Mouse (Mus musculus) hindbrain, postnatal 0 days (tissue): Measurements from ENCODE around the gene Aldh6a1. TPM values are rescaled to one million over a fixed set of nuclear protein-coding genes. Genes with fewer than 3 reads are reported as not detected.

Experiments used
- ATAC-seq: fragments of 200-750 bp; cut with Nextera tagmentation; 2 replicates; pipeline ENCODE4 v1.8.0; 2017; ENCODE audit warnings: mild to moderate bottlenecking, moderate TSS enrichment, moderate library complexity
- DNase-seq: peaks from one replicate; pipeline ENCODE4 v3.0.0-alpha.2; 2015; ENCODE audit warnings: low spot score
- H3K27ac ChIP-seq: fragments of 300-500 bp; sonication (generic); 2 replicates; pipeline ENCODE4 v1.5.1; 2014; ENCODE audit warnings: mild to moderate bottlenecking
- H3K27me3 ChIP-seq: fragments of 300-500 bp; sonication (generic); 2 replicates; pipeline ENCODE4 v1.6.1; 2014; ENCODE audit warnings: low read length, mixed read lengths; ENCODE audit not compliant: insufficient read depth
- H3K36me3 ChIP-seq: fragments of 300-500 bp; sonication (generic); 2 replicates; pipeline ENCODE4 v1.6.1; 2014; ENCODE audit warnings: low read length, mixed read lengths; ENCODE audit not compliant: insufficient read depth
- H3K4me1 ChIP-seq: fragments of 300-500 bp; sonication (generic); 2 replicates; pipeline ENCODE4 v1.6.1; 2014; ENCODE audit warnings: antibody characterized with exemption, low read length, mixed read lengths; ENCODE audit not compliant: insufficient read depth
- H3K4me2 ChIP-seq: fragments of 300-500 bp; sonication (generic); 2 replicates; pipeline ENCODE4 v1.6.1; 2014; ENCODE audit warnings: low read depth, mild to moderate bottlenecking, low read length, moderate library complexity, mixed read lengths
- H3K4me3 ChIP-seq: fragments of 300-500 bp; sonication (generic); 2 replicates; pipeline ENCODE4 v1.5.1; 2014; ENCODE audit warnings: low read length
- H3K9ac ChIP-seq: fragments of 300-500 bp; sonication (generic); replicated peaks from 2 replicates; pipeline ENCODE4 v1.6.1; 2014; ENCODE audit warnings: mild to moderate bottlenecking, low read length, moderate library complexity, mixed read lengths
- H3K9me3 ChIP-seq: fragments of 300-500 bp; sonication (generic); 2 replicates; pipeline ENCODE4 v1.6.1; 2016; ENCODE audit warnings: low read length, mixed read lengths
- CTCF ChIP-seq: IDR thresholded peaks from 2 replicates; pipeline ENCODE4 v1.5.1; 2016; ENCODE audit warnings: antibody characterized with exemption, control low read depth, low read depth
- WGBS: fragments of 180-500 bp; shearing (Covaris S2); extraction: QIAGEN DNeasy Blood & Tissue Kit; methylation state at CpG from one replicate; pipeline ENCODE4 v1.1.7; 2014; 5-methylcytosine and 5-hydroxymethylcytosine counted together
- polyA plus RNA-seq: library from polyadenylated mRNA; unstranded; fragments of >200 nt; fragmentation: Nextera tagmentation; extraction: Ambion mirVana; gene quantifications from 2 replicates; pipeline ENCODE4 v1.2.1, GENCODE M21; 2015
- total RNA-seq: library from RNA; depleted of rRNA; stranded (reverse); fragments of >200 nt; gene quantifications from 2 replicates; pipeline ENCODE4 v1.2.3, GENCODE M21; 2014; rRNA removed

Aldh6a1 gene
- total and polyA plus RNA-seq, 2 experiments from 2014 or later = 37.5 to 46.5 TPM

GRCm38 (mm10) chr12:84384644-84385081 lies 66.1 kb downstream of the Aldh6a1 start:
- H3K4me3 ChIP-seq = no peak overlapping the region
- H3K9ac ChIP-seq = no peak overlapping the region
- DNase-seq = peak; percentile 26
- ATAC-seq = no peak
- H3K4me1 ChIP-seq = no peaks in the 10 kb centered on the region
- no peak for TF ChIP-seq CTCF
- 61% methylated on average over 5 of the region's 5 CpGs for WGBS
- no peak overlapping the region for H3K4me2 ChIP-seq
- H3K27me3 ChIP-seq = no peaks in the 10 kb centered on the region
- peaks cover 14% of the 10 kb centered on the region; the same call in 1 of the 2 replicates for H3K36me3 ChIP-seq
- peak overlapping the region; percentile 45 for H3K27ac ChIP-seq
- H3K9me3 ChIP-seq = no peaks in the 10 kb centered on the region

GRCm38 (mm10) chr12:84382369-84382768 lies 68.4 kb downstream of the Aldh6a1 start:
- ATAC-seq (no peak), DNase-seq (no peak)
- H3K27ac ChIP-seq = no peak overlapping the region
- no peak for TF ChIP-seq CTCF
- H3K4me3 ChIP-seq = no peak overlapping the region
- H3K9ac ChIP-seq = no peak overlapping the region
- no peaks in the 10 kb centered on the region for H3K9me3 ChIP-seq
- H3K36me3 ChIP-seq = peaks cover 9% of the 10 kb centered on the region; the same call in 1 of the 2 replicates
- H3K4me2 ChIP-seq = no peak overlapping the region
- H3K27me3 ChIP-seq = no peaks in the 10 kb centered on the region
- H3K4me1 ChIP-seq = no peaks in the 10 kb centered on the region
- WGBS = 88% methylated on average over 4 of the region's 4 CpGs

Other genes starting within 250 kb of the Aldh6a1 start
- gene Elmsan1, start 232.1 kb downstream of the Aldh6a1 start, total RNA-seq = 9.3 and 11.5 TPM in 2 replicates
- gene Elmsan1, start 232.1 kb downstream of the Aldh6a1 start, polyA plus RNA-seq = 2.7 and 3.0 TPM in 2 replicates
- 10.2 and 13.4 TPM in 2 replicates for gene Ptgr2, start 165.8 kb downstream of the Aldh6a1 start, total RNA-seq
- 20.3 and 22.7 TPM in 2 replicates for gene Ptgr2, start 165.8 kb downstream of the Aldh6a1 start, polyA plus RNA-seq
- 30.9 and 55.9 TPM in 2 replicates for gene Zfp410, start 134.2 kb downstream of the Aldh6a1 start, total RNA-seq
- gene Zfp410, start 134.2 kb downstream of the Aldh6a1 start, polyA plus RNA-seq = 50.0 and 53.8 TPM in 2 replicates
- gene Coq6, start 89.3 kb downstream of the Aldh6a1 start, total RNA-seq = 67.9 and 80.2 TPM in 2 replicates
- 39.7 and 40.8 TPM in 2 replicates for gene Coq6, start 89.3 kb downstream of the Aldh6a1 start, polyA plus RNA-seq
- 7.1 and 9.7 TPM in 2 replicates for gene Fam161b, start 89.2 kb downstream of the Aldh6a1 start, total RNA-seq
- 9.8 and 10.2 TPM in 2 replicates for gene Fam161b, start 89.2 kb downstream of the Aldh6a1 start, polyA plus RNA-seq
- 15.6 and 20.8 TPM in 2 replicates for gene Entpd5, start 42.0 kb downstream of the Aldh6a1 start, total RNA-seq
- gene Entpd5, start 42.0 kb downstream of the Aldh6a1 start, polyA plus RNA-seq = 13.2 and 13.4 TPM in 2 replicates
- 2.2 and 2.4 TPM in 2 replicates for gene Bbof1, start 41.9 kb downstream of the Aldh6a1 start, total RNA-seq
- 2.1 and 2.3 TPM in 2 replicates for gene Bbof1, start 41.9 kb downstream of the Aldh6a1 start, polyA plus RNA-seq
- gene Rnf113a2, start 33.8 kb downstream of the Aldh6a1 start, total RNA-seq = 3.2 and 7.4 TPM in 2 replicates
- gene Rnf113a2, start 33.8 kb downstream of the Aldh6a1 start, polyA plus RNA-seq = 20.1 and 21.3 TPM in 2 replicates
- 23.1 and 23.5 TPM in 2 replicates for gene Lin52, start 418 bp upstream of the Aldh6a1 start, total RNA-seq
- gene Lin52, start 418 bp upstream of the Aldh6a1 start, polyA plus RNA-seq = 20.4 and 25.2 TPM in 2 replicates
- gene Vsx2, start 118.8 kb upstream of the Aldh6a1 start, total RNA-seq = 2.5 and 4.0 TPM in 2 replicates
- gene Vsx2, start 118.8 kb upstream of the Aldh6a1 start, polyA plus RNA-seq = 1.8 and 2.4 TPM in 2 replicates
- gene Abcd4, start 166.4 kb upstream of the Aldh6a1 start, total RNA-seq = 7.5 and 12.3 TPM in 2 replicates
- gene Abcd4, start 166.4 kb upstream of the Aldh6a1 start, polyA plus RNA-seq = 9.2 and 10.9 TPM in 2 replicates
- not detected in 2 replicates for gene Vrtn, start 190.0 kb upstream of the Aldh6a1 start, total RNA-seq
- not detected in 2 replicates for gene Vrtn, start 190.0 kb upstream of the Aldh6a1 start, polyA plus RNA-seq
- 19.6 and 23.4 TPM in 2 replicates for gene Syndig1l, start 247.8 kb upstream of the Aldh6a1 start, total RNA-seq
- gene Syndig1l, start 247.8 kb upstream of the Aldh6a1 start, polyA plus RNA-seq = 9.9 and 12.2 TPM in 2 replicates